In genomic region chr3:117061831-117062230, GRCm38 (mm10) we compare ENCODE assay signal across 9 mouse cellular contexts.
DNase-seq lines count a peak whose midpoint lies in the region; ATAC-seq and TF ChIP-seq lines count a peak whose summit lies in the region.
"Had no signal": no experiment of that assay in that cellular context is flagged by ENCODE, and none has a peak within 500 bp of the region (broad histone marks: within the 10 kb centered on the region; RNA-seq: fewer than 3 reads in every experiment).

No protein-coding gene starts in this region.

- H3K9me3 ChIP-seq in hindbrain, embryonic 11.5 days (ENCODE audit: control insufficient read depth, low read length), result no peaks in the 10 kb centered on the region
- H3K9me3 ChIP-seq in hindbrain, embryonic 16.5 days (ENCODE audit: control insufficient read depth, low read length), result 0 out of 2 replicates have a peak, but pooled peaks cover 3% of the 10 kb centered on the region
- no peaks in the 10 kb centered on the region for H3K9me3 ChIP-seq in CH12.LX (replicated peaks; ENCODE audit: low read length)
- no peaks in the 10 kb centered on the region for H3K9me3 ChIP-seq in liver, embryonic 11.5 days (ENCODE audit: control insufficient read depth, low read length)
- H3K9me3 ChIP-seq in limb, embryonic 10.5 days (replicated peaks), result no peaks in the 10 kb centered on the region
- H3K9me3 ChIP-seq: embryonic facial prominence, embryonic 15.5 days; limb, embryonic 15.5 days had no signal

- H3K4me3 ChIP-seq in hindbrain, embryonic 11.5 days (ENCODE audit: low read depth, low read length), result no peak overlapping the region
- no peak overlapping the region for H3K4me3 ChIP-seq in hindbrain, embryonic 16.5 days (ENCODE audit: low read length)
- H3K4me3 ChIP-seq in CH12.LX (replicated peaks in 1 of 3; ENCODE audit: low read depth in 2 of 3, low read length in 2 of 3, poor library complexity in 1 of 3), result no peak overlapping the region
- H3K4me3 ChIP-seq in liver, embryonic 11.5 days (ENCODE audit: low read depth, low read length), result no peak overlapping the region
- H3K4me3 ChIP-seq in limb, embryonic 10.5 days, result no peak overlapping the region
- H3K4me3 ChIP-seq: embryonic facial prominence, embryonic 15.5 days; limb, embryonic 15.5 days had no signal

- H3K79me2 ChIP-seq in CH12.LX (replicated peaks; ENCODE audit: control insufficient read depth, extremely low read depth, insufficient read depth, poor library complexity, severe bottlenecking), result no peaks in the 10 kb centered on the region

- no peak for TF ChIP-seq EP300 in CH12.LX (IDR thresholded peaks at IDR 0.05; ENCODE audit: low read length)

- TF ChIP-seq RAD21 in CH12.LX (IDR thresholded peaks at IDR 0.05; ENCODE audit: low read depth, low read length), result peak; percentile 81

- in situ Hi-C loops in CH12.LX (cut with MboI; ENCODE audit: low pct_ligation_motif_present, low pct_unique_long_range_greater_than_20kb, low sequenced_read_pairs), result no loop called here

- TF ChIP-seq CTCF in CH12.LX (conservative IDR thresholded peaks at IDR 0.05 in 1 of 2, IDR thresholded peaks at IDR 0.05 in 1 of 2; ENCODE audit: low read depth in 2 of 2, low read length in 2 of 2), result peak; percentile 63 to 79

- H3K4me1 ChIP-seq in hindbrain, embryonic 11.5 days (replicated peaks; ENCODE audit: control insufficient read depth, insufficient read depth, low read length), result no peaks in the 10 kb centered on the region
- H3K4me1 ChIP-seq in hindbrain, embryonic 16.5 days (ENCODE audit: control insufficient read depth, insufficient read depth, low read depth, low read length), result no peaks in the 10 kb centered on the region
- H3K4me1 ChIP-seq in CH12.LX (ENCODE audit: control insufficient read depth in 1 of 2, insufficient read depth in 2 of 2), result no peaks in the 10 kb centered on the region
- H3K4me1 ChIP-seq in liver, embryonic 11.5 days (replicated peaks; ENCODE audit: control insufficient read depth, insufficient read depth, low read length), result no peaks in the 10 kb centered on the region
- H3K4me1 ChIP-seq in limb, embryonic 10.5 days, result no peaks in the 10 kb centered on the region
- H3K4me1 ChIP-seq: embryonic facial prominence, embryonic 15.5 days; limb, embryonic 15.5 days had no signal

- DNase-seq in hindbrain, embryonic 11.5 days (ENCODE audit: low spot score), result peak; percentile 9
- DNase-seq in CH12.LX (ENCODE audit: extremely low read depth), result peak; percentile 40
- peak; percentile 26 for DNase-seq in MEL-GATA-1-ER (ENCODE audit: extremely low read depth, low read depth)
- no peak for DNase-seq in liver, embryonic 11.5 days (ENCODE audit: low spot score)
- DNase-seq in right cerebral cortex, postnatal 36 days (ENCODE audit: low spot score in 2 of 2), result no peak
- no peak for DNase-seq in limb, embryonic 10.5 days (ENCODE audit: low spot score)

- H3K27me3 ChIP-seq in hindbrain, embryonic 11.5 days (ENCODE audit: control insufficient read depth, insufficient read depth, low read length), result no peaks in the 10 kb centered on the region
- no peaks in the 10 kb centered on the region for H3K27me3 ChIP-seq in hindbrain, embryonic 16.5 days (replicated peaks; ENCODE audit: control insufficient read depth, insufficient read depth, low read length)
- no peaks in the 10 kb centered on the region for H3K27me3 ChIP-seq in CH12.LX (replicated peaks)
- no peaks in the 10 kb centered on the region for H3K27me3 ChIP-seq in liver, embryonic 11.5 days (replicated peaks; ENCODE audit: control insufficient read depth, insufficient read depth, low read length)
- H3K27me3 ChIP-seq in limb, embryonic 10.5 days (ENCODE audit: low read depth, poor library complexity, severe bottlenecking), result no peaks in the 10 kb centered on the region
- H3K27me3 ChIP-seq: embryonic facial prominence, embryonic 15.5 days; limb, embryonic 15.5 days had no signal

- H3K36me3 ChIP-seq in hindbrain, embryonic 11.5 days (ENCODE audit: control insufficient read depth, insufficient read depth, low read length), result no peaks in the 10 kb centered on the region
- no peaks in the 10 kb centered on the region for H3K36me3 ChIP-seq in hindbrain, embryonic 16.5 days (ENCODE audit: control insufficient read depth, insufficient read depth, low read length)
- no peaks in the 10 kb centered on the region for H3K36me3 ChIP-seq in CH12.LX (replicated peaks in 1 of 2; ENCODE audit: control insufficient read depth in 1 of 2, insufficient read depth in 1 of 2, low read length in 1 of 2)
- no peaks in the 10 kb centered on the region for H3K36me3 ChIP-seq in liver, embryonic 11.5 days (ENCODE audit: control insufficient read depth, insufficient read depth, low read length)
- no peaks in the 10 kb centered on the region for H3K36me3 ChIP-seq in limb, embryonic 10.5 days
- H3K36me3 ChIP-seq: embryonic facial prominence, embryonic 15.5 days; limb, embryonic 15.5 days had no signal

- 71% methylated on average over 1 of the region's 1 CpGs for WGBS in hindbrain, embryonic 11.5 days
- 72% methylated on average over 1 of the region's 1 CpGs for WGBS in hindbrain, embryonic 16.5 days
- 63% methylated on average over 1 of the region's 1 CpGs for WGBS in liver, embryonic 11.5 days
- WGBS in limb, embryonic 10.5 days, result 60% methylated on average over 1 of the region's 1 CpGs

- no peak for TF ChIP-seq POLR2A in CH12.LX (IDR thresholded peaks at IDR 0.05; ENCODE audit: low read depth, low read length)

- no peak overlapping the region for H3K4me2 ChIP-seq in hindbrain, embryonic 11.5 days (replicated peaks; ENCODE audit: low read depth, low read length)
- H3K4me2 ChIP-seq in hindbrain, embryonic 16.5 days (ENCODE audit: low read length), result no peak overlapping the region
- no peak overlapping the region for H3K4me2 ChIP-seq in CH12.LX (ENCODE audit: insufficient read depth, low read depth, poor library complexity, severe bottlenecking)
- H3K4me2 ChIP-seq in liver, embryonic 11.5 days, result no peak overlapping the region
- H3K4me2 ChIP-seq: embryonic facial prominence, embryonic 15.5 days; limb, embryonic 15.5 days had no signal

- ATAC-seq in hindbrain, embryonic 11.5 days (ENCODE audit: low FRiP score), result no peak
- ATAC-seq in hindbrain, embryonic 16.5 days, result no peak
- ATAC-seq in liver, embryonic 11.5 days (replicated peaks; ENCODE audit: low FRiP score), result 0 out of 2 replicates have a peak, but pooled peaks have one; percentile 30

- no peak overlapping the region for H3K9ac ChIP-seq in hindbrain, embryonic 11.5 days (ENCODE audit: low read depth, low read length)
- H3K9ac ChIP-seq in hindbrain, embryonic 16.5 days (ENCODE audit: low read depth, low read length), result no peak overlapping the region
- no peak overlapping the region for H3K9ac ChIP-seq in CH12.LX (ENCODE audit: insufficient read depth, low read depth)
- no peak overlapping the region for H3K9ac ChIP-seq in liver, embryonic 11.5 days (ENCODE audit: low read depth, low read length)
- H3K9ac ChIP-seq: embryonic facial prominence, embryonic 15.5 days; limb, embryonic 15.5 days had no signal

- no peak overlapping the region for H3K27ac ChIP-seq in hindbrain, embryonic 11.5 days (ENCODE audit: low read depth, low read length)
- no peak overlapping the region for H3K27ac ChIP-seq in hindbrain, embryonic 16.5 days (ENCODE audit: low read depth, low read length)
- no peak overlapping the region for H3K27ac ChIP-seq in CH12.LX (ENCODE audit: insufficient read depth, low read depth)
- peak overlapping the region; percentile 2; the same call in 1 of the 2 replicates for H3K27ac ChIP-seq in liver, embryonic 11.5 days (ENCODE audit: low read depth, low read length)
- no peak overlapping the region for H3K27ac ChIP-seq in limb, embryonic 10.5 days
- H3K27ac ChIP-seq: embryonic facial prominence, embryonic 15.5 days; limb, embryonic 15.5 days had no signal

- dilution Hi-C loops in CH12.LX (cut with MboI; ENCODE audit: extremely low pct_ligation_motif_present, extremely low pct_unique_long_range_greater_than_20kb, low sequenced_read_pairs), result no loop called here

TF ChIP-seq in CH12.LX, 34 proteins besides CTCF, POLR2A, EP300 and RAD21:
- TF ChIP-seq SMC3 (IDR thresholded peaks at IDR 0.05; ENCODE audit: low read depth, low read length) (peak; percentile 82), ZNF384 (IDR thresholded peaks at IDR 0.05; ENCODE audit: low read depth, low read length) (no peak)

Comparison
In these comparisons a context has a peak if more than half of its experiments do, and no peak if none do; other contexts are left out.
1. DNase-seq: peak in hindbrain, embryonic 11.5 days (single experiment), CH12.LX (single experiment) and MEL-GATA-1-ER (single experiment); none in liver, embryonic 11.5 days (single experiment), right cerebral cortex, postnatal 36 days (0 of 2) and limb, embryonic 10.5 days (single experiment).